8 mouse cellular contexts compared by ENCODE assay signal in genomic region chr19:40391469-40391868, GRCm38 (mm10).
DNase-seq lines count a peak whose midpoint lies in the region; ATAC-seq and TF ChIP-seq lines count a peak whose summit lies in the region.

No protein-coding gene starts in this region.

- no peak for TF ChIP-seq POLR2A in cortical plate, adult 2 months (IDR thresholded peaks at IDR 0.05; ENCODE audit: extremely low read depth, insufficient read depth, low read length)
- no peak for TF ChIP-seq POLR2A in spleen, adult 2 months (IDR thresholded peaks at IDR 0.05; ENCODE audit: low read depth, low read length)

- H3K27ac ChIP-seq in cortical plate, adult 2 months (ENCODE audit: insufficient read depth, low read length): no peak overlapping the region
- no peak overlapping the region for H3K27ac ChIP-seq in midbrain, embryonic 15.5 days
- no peak overlapping the region for H3K27ac ChIP-seq in spleen, adult 2 months (ENCODE audit: insufficient read depth, low read length)

- 13% methylated on average over 6 of the region's 6 CpGs for WGBS in midbrain, embryonic 15.5 days
- WGBS in spleen, adult 2 months: 17% methylated on average over 6 of the region's 6 CpGs

- intact Hi-C loops in left cerebral cortex, postnatal 4 days (cut with DNase I): loop anchor here (5.0 kb wide), 1 partner anchor 151 kb away; no protein-coding TSS in a partner anchor

- no peaks in the 10 kb centered on the region for H3K27me3 ChIP-seq in midbrain, embryonic 15.5 days (replicated peaks)
- no peaks in the 10 kb centered on the region for H3K27me3 ChIP-seq in spleen, adult 2 months (ENCODE audit: control insufficient read depth, insufficient read depth, low read length)

- no peaks in the 10 kb centered on the region for H3K36me3 ChIP-seq in midbrain, embryonic 15.5 days (replicated peaks)
- H3K36me3 ChIP-seq in spleen, adult 2 months (ENCODE audit: control insufficient read depth, insufficient read depth, low read length): no peaks in the 10 kb centered on the region

- H3K4me1 ChIP-seq in cortical plate, adult 2 months (ENCODE audit: control insufficient read depth, insufficient read depth, low read length): peaks cover 6% of the 10 kb centered on the region
- peaks cover 9% of the 10 kb centered on the region; the same call in 1 of the 2 replicates for H3K4me1 ChIP-seq in midbrain, embryonic 15.5 days
- no peaks in the 10 kb centered on the region for H3K4me1 ChIP-seq in spleen, adult 2 months (ENCODE audit: control insufficient read depth, insufficient read depth, insufficient read length)

- H3K9me3 ChIP-seq in midbrain, embryonic 15.5 days: no peaks in the 10 kb centered on the region

- H3K4me3 ChIP-seq in cortical plate, adult 2 months (ENCODE audit: insufficient read depth, low read length): no peak overlapping the region
- H3K4me3 ChIP-seq in midbrain, embryonic 15.5 days: no peak overlapping the region
- H3K4me3 ChIP-seq in spleen, adult 2 months (ENCODE audit: extremely low read depth, insufficient read depth, insufficient read length): no peak overlapping the region

- no peak overlapping the region for H3K9ac ChIP-seq in midbrain, embryonic 15.5 days

- no peak overlapping the region for H3K4me2 ChIP-seq in midbrain, embryonic 15.5 days

- TF ChIP-seq CTCF in cortical plate, adult 2 months (IDR thresholded peaks at IDR 0.05; ENCODE audit: extremely low read depth, insufficient read depth, low read length): peak; percentile 92
- TF ChIP-seq CTCF in spleen, adult 2 months (IDR thresholded peaks at IDR 0.05; ENCODE audit: extremely low read depth, insufficient read depth, insufficient read length, insufficient replicate concordance): peak; percentile 85; the same call in 1 of the 2 replicates

- DNase-seq in 3T3-L1 (ENCODE audit: low read depth, low spot score): peak; percentile 89
- peak; percentile 87 for DNase-seq in adrenal gland, adult 18-20 months (ENCODE audit: low spot score in 2 of 2)
- peak; percentile 83 for DNase-seq in gastrocnemius, postnatal 10 days
- peak; percentile 76 for DNase-seq in kidney, adult 11 months
- peak; percentile 82 for DNase-seq in left cerebral cortex, postnatal 4 days
- DNase-seq in spleen, adult 2 months (ENCODE audit: low read depth in 1 of 2, low spot score in 2 of 2): peak; percentile 34 to 67

- peak; percentile 85 for ATAC-seq in midbrain, embryonic 15.5 days (replicated peaks)
